Mouse (Mus musculus) lung, postnatal 4 days (tissue): ENCODE results near the gene Mast3.
"Not testable (repeated sequence)": the region's sequence is repeated elsewhere in the genome, so short reads cannot be mapped to it uniquely, and the experiment has no call there.

ENCODE experiments used
- DNase-seq, 2 experiments: peaks; one replicate each; pipeline ENCODE4 v3.0.0; 2021

Mast3 gene

DNA sequence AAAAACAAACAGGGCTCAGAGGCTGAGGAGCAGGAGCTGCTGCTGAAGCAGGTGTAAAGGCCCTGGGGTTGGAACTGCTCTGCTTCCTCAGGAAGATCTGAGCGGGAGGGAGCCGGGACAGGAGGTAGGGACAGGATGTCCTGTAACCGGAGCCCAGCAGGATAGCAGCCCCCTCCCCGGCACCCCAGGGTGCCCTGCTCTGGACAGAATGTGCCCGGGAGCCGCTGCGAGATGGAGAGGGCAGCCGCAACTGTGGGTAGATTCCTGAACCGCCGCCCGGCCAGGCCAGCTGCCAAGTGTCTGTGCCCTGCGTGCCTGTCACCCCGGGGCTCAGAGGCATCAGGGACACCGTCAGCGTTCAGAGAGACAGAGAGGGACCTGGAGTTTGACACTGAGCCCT, 28.7 kb upstream of the Mast3 start:
- DNase-seq, result peak; percentile 50 to 61

DNA sequence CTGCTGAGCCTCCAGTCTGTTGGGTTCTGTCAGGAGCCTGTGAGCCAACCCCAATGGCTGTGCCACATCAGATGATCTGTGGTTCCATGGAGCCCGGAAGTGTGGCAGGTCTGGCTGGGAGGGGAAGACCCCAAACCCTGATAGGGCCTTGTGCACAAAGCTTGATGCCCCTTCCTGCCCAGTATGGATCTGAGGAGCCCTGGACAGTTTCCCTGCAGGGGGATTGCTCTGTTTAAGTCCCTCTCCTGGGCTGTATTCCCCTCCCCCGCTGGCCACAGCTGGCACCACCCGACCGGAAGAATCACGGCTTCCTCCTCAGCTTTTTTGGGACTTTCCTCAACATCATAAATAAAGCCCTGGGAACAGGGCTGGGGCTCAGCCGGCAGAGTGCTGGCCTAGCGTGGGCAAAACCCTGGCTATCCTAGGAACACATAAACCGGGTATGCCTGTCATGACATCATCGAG, 28.2 kb upstream of the Mast3 start:
- peak; percentile 64 to 68 for DNase-seq

DNA sequence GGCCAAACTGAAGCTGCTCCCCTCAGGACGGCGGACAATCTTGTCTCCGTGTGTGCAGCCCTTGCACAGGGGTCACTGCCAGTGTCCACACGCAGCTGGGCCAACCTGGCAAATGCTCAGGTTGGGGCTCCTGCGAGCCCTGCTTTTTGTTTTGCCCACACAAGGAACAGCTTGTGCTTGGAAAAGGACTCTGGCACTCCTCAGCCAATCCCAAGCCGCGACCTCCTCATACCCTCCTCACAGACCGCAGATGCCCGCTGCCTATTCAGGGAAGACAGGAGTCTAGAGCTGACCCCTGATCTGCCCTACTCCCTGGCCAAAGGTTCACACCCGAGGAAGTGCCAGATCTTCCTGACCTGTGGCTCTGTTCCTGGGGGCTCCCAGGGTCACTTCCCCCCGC, 27.5 kb upstream of the Mast3 start:
- no peak for DNase-seq

DNA sequence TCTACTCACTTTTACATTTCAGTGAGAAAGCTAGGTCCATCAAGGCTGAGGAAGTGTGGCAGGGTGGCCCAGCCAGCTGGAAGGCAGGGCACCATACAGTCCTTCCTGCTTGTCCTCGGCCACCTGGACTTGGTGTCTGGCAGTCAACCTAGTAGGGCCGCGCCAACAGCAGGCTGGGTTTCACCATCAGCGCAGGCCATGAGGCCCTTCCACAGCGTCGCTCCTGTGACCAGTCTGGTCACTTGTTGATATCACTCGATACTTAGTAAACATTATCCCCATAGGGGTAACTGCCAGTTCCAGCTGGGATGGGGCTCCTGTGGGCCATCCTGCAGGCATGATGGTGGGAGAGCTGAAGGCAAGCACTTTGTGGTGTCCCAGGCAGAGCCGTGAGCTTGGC, 26.7 kb upstream of the Mast3 start:
- DNase-seq, result no peak

DNA sequence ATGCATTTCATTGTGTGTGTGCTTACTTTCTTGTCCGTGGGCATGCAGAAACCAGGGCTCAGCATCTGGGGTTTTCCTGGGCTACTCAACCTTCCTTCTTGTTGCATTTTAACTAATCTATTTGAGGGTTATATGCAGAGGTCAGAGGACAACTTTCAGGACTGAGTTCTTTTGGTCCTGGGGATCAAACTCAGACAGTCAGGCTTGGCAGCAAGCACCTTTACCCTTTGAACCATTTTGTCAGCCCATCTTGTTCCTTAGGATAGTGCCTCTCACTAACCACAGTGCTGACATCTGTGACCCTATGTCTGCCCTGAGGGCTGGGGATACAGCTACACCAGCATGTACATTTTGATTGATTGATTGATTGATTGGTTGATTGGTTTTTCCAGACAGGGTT, 22.9 kb upstream of the Mast3 start:
- DNase-seq, result no peak

DNA sequence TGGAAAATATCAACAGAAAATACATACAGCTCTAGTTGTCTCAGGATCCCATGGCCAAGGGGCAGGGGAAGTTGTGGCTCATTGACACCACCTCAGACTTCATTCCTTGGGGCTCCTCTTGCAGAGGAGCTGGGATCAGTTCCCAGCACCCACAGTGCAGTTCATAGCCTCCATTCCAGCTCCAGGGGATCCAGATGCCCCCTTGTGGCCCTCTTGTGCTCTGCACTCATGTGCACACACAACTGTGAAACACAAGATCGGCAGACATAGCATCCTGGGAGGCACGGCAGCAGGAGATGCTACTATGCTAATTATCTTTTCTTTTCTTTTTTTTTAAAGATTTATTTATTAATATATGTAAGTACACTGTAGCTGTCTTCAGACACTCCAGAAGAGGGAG, 22.2 kb upstream of the Mast3 start:
- DNase-seq, result no peak

DNA sequence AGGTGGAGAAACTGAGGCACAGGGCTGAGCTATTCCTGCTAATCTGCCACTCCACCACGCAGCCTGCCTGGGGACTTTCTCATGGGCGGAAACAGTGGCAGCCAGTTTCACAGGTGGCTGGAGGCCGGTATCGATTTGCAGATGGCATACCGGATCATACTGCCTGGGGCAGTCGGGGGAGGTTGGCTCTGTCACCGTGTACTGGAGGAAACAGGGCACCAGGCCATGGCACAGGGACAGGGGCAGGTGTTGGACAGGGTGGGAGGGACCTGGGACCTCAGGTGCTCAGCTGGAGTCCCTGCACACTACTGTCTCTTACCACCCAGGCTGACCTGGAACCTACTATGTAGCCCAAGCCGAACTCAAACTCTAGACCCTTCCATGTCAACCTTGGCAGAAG, 21.0 kb upstream of the Mast3 start:
- no peak for DNase-seq

DNA sequence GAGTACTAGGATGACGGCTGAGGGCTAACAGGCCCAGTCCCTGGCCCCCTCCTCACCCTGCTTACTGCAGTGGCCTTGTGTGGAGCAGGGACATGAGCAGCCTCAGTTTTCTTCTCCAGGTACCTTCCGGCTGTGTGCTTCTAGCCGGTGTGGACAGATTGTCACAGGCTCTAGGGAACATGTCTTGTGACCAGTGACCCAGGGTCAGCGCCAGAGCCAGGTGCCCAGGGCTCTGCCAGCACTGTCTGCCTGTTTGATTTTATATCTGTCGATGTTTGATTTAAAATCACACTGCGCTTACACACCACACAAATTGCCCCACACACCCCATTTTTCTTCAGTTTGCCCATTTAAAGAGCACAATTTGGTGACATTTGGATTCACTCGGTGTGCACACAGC, 18.9 kb upstream of the Mast3 start:
- DNase-seq, result no peak

DNA sequence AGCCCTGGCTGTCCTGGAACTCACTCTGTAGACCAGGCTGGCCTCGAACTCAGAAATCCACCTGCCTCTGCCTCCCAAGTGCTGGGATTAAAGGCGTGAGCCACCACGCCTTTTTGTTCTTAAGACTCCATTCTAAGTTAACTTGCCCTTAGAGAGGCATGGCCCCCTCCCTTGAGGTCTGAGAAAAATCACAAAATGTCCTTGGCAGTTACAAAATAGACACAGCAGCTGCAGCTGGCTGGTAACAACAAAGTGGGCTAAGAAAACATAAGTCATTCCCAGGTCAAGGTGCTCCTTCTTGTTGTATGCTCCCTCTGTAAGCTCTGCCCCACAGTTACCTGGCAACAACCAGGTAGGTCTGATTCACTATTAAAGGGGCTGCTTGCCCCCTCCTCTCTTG, 17.7 kb upstream of the Mast3 start:
- not testable (repeated sequence) for DNase-seq

DNA sequence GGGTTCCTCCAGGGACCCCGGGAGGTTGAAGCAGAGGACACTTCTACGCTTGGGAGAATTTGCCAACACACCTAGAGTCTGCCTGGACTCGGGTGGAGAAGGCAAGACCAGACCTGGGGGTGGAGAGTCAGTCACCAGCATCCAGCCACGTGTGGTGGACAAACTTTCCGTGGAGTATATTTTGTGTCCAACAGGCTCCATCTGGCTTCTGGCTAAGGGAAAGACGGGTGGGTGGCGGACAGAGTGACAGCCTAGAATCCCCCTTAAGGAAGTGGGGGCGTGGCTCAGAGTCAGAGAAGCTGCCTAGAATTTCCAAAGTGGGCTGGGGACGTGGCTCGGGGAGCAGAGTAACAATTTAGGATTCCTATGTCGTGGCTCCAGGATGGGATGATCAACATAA, 17.1 kb upstream of the Mast3 start:
- no peak for DNase-seq

DNA sequence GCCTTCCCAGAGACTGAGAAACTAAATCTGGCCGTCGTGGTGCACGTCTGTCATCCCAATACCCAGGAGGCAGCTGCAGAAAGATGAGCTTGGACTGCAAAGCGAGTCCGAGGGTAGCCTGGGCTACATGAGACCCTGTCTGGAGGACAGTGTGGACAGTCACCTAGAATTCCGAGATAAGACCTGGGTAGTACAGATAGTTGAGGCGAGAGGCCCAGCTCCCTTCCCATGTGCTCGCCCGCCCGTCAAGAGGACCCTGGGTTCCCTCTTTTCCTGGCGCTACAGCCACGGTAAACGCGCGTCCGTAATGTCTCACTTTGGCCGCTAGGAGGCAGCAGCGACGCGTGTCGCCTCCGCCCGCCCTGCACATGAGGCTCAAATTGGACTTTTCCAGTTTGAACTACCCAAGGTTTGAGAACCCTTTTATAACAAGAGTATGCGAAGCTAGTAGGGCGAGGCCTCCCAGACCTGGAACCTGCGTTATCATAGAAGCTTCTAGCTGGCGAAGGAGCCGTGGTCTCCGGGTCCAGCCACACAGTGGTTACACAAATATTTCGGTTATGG, 16.6 kb upstream of the Mast3 start:
- DNase-seq, result peak; percentile 80 to 85

DNA sequence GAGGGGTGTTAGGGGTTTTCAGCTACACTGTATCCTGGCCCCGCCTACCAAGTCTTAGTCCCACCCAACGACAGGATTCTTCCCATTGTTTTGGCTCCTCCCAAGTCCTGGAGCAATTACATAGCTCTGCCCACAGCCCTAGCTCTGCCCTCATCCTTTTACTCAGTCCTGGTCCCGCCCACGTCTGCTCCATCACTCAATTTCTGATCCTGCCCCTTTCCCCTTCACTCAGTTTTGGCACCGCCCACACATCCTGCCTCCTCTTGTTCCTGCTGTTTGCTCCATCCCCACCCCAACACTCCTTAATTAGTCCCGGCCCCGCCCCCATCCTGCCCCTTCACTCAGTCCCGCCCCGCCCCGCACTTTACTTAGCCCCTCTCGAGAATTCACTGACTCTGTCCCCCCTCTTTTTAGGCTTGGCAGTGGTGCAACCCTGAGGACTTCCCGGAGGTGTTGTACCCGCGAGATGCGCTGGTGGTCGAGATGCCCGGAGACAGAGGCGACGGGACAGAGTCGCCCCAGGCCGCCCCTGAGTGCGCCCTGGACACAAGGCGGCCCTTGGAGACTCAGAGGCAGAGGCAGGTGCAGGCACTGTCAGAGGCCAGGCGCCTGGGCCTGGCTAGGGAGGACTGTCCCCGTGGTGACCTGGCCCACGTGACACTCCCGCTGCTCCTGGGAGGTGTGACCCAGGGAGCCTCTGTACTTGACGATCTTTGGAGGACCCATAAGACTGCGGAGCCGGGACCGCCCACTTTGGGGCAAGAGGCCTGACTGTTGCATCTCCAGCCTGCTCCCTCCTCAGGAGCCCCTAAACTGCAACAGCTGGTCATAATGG, 15.5 kb upstream of the Mast3 start:
- peak; percentile 88 to 91 for DNase-seq

DNA sequence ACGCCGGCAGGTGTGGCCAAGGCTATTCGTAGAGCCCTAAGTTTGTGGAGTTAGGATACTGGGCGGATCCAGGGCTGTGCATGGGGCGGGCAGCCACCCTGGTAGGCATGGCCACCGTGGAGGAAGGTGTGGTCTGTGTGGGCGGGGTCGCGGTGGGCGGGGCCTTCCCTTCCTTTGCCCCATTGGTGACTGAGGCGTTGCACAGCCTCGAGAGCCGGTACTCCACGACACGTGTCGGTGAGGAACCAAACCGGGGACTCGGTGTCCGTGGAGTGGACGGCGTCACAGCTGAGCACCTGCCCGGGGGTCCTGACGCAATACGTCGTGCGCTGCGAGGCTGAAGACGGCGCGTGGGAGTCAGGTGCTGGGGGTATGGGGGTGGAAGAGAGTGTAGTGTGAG, 11.8 kb upstream of the Mast3 start:
- peak; percentile 80 to 81 for DNase-seq

DNA sequence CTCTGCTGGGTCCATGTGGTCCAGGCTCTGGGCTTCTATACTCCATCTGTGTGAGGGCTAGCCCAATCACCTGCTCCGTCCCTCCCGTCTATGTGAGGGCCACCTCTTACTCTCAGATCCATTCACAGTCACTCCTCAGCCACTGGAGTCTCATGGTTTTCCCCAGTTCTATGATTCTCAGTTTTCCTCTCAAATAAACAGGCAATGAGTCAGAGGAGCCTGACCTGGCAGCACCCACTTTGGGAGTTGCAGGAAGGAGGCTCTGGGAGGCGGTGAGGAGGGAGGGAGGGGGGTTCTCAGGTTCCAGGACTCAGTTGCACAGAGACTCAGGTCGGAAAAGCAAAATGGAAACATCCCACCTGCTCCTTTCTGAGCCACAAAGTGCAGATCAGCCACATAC, 8.0 kb upstream of the Mast3 start:
- no peak for DNase-seq

DNA sequence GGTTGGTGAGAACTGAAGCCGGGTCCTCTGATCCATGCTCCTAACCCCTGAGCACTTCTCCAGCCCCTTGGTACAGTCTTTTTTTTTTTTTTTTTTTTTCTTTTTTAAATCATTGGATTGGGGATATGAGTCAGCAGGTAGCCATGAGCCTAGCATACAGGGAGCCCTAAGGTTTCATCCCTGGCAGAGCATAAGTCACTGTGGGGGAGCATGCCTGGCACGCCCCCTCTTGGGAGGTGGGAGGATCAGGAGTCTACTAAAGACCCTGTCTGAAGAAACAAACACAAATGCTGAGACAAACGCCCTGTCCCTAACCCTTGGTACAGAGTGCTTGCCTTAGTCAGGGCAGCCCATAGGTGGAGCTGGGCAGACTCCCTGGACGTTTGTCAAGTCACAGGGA, 7.2 kb upstream of the Mast3 start:
- no peak for DNase-seq

DNA sequence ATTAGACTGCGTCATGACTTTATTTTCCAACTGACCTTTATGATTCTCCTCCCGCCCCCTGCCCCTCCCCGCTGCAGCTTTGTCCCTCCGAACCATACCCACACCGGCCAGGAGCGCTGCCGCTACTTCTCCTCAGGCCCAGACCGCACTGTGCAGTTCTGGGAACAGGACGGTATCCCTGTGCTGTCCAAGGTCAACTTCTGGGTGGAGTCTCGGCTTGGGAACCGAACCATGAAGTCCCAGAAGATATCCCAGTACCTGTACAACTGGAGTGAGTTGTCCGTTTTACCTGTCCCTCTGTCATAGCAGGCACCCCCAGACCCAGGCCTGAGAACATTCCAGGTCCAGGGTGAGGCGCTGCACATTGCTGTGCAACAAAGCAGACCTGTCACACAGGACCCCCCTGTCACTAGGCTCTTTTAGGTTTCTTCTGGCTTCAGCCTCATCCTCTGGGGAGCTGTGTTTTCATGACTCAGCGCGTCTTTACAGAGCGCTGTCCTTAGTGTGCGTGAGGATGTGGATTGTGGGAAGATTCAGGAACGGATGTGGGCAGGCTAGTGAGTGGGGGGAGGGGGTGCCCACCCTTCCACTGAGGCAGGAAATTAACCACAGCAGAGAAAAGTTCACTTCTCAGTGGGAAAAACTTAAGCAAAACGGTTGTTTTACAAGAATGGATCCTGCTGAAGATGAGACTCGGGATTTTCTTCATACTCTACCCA, 6.3 kb upstream of the Mast3 start:
- DNase-seq, result no peak

DNA sequence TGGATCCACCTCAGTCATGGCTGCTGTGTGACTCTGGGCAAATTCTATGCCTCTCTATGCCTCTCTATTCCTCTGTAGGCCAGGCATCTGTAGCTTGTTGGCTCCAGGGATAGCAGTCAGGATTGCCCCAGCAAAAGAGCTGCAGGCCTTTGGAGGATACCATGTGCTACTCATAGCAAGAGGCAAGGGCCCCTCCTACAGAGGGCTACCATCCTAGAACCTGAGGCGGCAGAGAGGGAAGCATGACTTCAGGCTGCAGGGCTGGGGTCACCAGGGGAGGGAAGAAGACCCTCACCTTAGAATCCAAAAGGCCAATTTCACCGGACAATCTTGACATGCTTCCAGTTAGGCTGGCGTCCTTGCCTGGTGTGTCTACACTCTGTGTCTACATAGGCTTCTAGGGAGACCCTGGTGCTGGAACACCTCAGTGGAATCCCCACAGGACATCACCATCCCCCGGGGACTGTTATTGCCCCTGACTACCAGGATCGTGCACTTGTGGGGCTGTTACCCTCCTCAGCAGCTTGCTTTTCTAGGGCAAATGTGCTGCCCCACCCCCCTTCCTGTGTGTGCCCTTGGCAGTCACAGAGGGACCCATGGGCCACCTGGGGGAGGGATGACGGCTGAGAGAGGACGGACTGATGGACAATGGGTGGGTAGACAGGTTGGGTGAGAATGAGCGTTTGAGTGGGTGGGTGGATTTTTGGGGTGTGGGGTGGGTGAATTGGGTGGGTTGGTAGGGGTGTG, 4.3 kb upstream of the Mast3 start:
- no peak for DNase-seq

DNA sequence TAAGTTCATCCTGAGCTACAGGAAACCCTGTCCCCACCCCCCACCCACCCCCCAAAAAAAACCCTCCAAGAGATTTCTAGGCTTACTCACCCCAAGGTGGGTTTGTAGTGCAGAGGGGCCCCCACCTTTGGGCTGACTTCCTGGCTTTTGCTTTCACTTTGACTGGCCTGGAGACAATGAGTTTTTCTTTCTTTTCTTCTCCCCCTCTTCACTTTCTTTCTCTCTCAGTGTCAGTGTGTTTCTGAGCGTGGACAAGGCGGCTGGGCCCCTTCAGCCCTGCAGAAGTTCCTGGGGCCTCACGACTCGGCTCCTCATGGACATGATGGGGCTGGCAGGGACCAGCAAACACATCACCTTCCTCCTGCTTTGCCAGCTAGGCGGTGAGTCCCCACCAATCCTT, 3.4 kb upstream of the Mast3 start, which contains the start of gene Il12rb1:
Gene Il12rb1 (plus strand): TSS at position 211 of the 400 bp plus-strand sequence.
- DNase-seq, result no peak

DNA sequence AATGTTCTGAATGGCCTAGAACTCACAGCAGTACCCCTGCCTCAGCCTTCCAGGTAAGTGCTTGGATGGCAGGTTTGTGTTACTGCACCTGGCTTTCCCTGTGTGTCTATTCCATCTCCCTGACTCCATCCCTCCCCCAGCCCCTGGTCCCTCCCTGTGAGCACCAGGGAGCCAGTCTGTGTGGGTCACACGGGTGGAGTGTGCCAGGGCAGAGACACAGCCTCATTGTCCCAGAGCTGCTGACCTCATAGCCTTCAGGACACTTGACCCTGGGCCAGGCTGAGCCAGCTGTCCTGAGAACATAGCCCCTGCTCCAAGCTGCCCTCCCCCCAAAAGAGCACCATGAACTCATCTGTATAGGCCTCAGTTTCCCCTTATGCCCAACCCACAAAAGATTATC, 2.5 kb upstream of the Mast3 start:
- DNase-seq, result no peak

DNA sequence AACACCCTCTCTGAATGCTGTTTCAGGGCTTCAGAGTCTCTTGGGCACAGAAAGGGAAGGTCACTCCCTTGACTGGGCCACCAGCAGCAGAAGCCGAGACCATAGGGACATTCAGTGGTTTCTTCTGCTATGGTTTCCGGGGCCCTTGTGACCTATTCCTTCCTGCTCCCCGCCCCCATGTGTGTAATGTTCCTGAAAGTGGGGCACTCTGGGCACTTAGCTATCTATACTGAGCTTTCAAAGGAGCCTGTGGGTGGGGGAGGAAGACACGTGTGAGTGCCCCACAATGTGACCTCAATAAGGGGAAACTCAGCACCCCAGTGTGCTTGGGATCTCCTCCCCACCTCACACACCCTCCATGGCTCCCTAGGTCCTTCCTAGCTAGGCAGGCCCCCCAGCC, 1.7 kb upstream of the Mast3 start:
- DNase-seq, result peak; percentile 67 to 68

DNA sequence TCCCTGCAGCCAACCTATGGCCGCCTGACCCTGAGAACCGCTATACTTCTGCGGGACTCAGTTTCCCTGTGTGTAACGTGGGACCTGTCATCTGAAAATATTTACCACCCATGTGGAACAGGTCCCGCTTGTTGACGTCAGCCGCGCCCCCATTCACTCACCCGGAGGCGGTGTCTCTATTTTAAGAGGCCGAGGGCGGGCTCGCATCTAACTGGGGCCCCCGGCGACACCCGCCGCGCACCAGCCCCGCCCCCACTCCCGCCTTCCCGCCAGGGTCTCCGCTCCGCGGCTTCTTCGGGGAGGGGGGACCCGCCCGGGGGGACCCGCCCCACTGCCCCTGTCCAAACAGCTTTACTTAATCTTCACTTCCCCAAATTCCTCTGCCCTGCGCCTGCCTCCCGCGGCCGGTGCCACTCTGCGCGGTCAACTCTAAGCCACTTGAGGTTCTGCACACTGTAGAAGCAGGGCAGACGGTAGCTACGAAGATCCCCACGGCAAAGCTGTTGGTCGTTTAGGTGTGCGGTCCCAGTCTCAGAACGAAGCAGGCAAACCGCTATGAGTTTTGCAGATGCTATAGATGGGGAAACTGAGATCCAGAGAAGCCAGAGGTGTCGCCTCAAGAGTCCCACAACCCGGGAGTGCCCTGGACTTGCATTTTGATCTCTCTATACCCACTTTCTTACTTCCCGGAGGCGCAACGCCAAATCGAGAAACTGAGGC, 933 bp downstream of the Mast3 start:
- peak; percentile 72 to 80 for DNase-seq

DNA sequence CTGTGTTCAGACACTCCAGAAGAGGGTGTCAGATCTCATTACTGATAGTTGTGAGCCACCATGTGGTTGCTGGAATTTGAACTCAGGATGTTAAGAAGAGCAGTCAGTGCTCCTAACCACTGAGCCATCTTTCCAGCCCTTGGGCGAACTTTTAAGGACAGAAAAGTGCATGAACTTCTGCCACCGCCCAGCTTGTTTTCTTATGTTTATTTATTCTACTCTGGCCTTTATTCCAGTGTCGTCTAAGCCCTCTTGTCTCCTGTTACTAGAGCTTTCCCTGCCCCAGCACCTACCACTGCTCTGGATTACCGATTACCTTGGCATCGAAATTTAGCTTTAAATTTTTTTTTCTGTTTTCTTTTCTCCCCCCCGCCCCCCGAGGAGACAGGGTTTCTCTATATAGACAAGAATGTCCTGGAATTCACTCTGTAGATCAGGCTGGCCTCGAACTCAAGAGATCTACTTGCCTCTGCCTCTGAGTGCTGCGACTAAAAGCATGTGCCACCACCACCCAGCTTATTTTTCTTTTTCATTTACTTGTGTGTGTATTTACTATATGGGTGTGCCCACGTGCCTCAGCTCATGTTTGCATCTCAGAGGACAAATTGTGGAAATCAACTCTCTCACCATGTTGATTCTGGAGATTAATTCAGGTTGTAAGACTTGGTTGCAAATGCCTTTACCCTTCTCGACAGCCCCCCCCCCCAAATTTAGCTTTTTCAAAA, 1.9 kb downstream of the Mast3 start:
- DNase-seq, result no peak
